Comparison of ENCODE assay signal across 16 mouse cellular contexts in the genomic region with DNA sequence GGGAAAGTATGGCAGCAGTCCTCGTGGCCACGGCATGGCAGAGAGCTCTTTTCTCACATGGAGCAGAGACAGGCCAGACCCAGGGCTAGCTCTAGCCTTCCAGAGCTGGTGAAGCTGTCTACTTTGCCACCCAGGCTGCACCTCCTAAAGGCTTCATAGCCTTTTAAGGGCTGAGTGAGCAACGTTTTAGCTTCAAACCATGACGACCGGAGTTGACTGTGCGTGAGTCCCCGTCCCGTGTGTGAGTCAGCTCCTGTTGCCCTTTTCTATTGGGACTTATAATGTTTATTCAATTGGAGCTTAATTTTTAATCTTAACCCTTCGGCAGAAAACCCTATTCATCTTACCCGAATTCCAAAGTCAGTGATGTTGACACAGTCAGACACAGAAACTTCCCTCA. TPM values are rescaled to one million over a fixed set of nuclear protein-coding genes. Genes with fewer than 3 reads are reported as not detected.
"Had no signal": no experiment of that assay in that cellular context is flagged by ENCODE, and none has a peak within 500 bp of the region (broad histone marks: within the 10 kb centered on the region; RNA-seq: fewer than 3 reads in every experiment).

No protein-coding gene starts in this region.

- H3K9ac ChIP-seq: limb, embryonic 15.5 days; liver, embryonic 12.5 days; lung, embryonic 14.5 days had no signal

- ATAC-seq: liver, embryonic 12.5 days; midbrain, embryonic 16.5 days had no signal

- H3K4me1 ChIP-seq: liver, embryonic 12.5 days had no signal

- H3K4me3 ChIP-seq: left cerebral cortex, adult 2 months; limb, embryonic 15.5 days; liver, embryonic 12.5 days had no signal

- H3K36me3 ChIP-seq: limb, embryonic 15.5 days; liver, embryonic 12.5 days had no signal

- H3K27me3 ChIP-seq: limb, embryonic 15.5 days; liver, embryonic 12.5 days had no signal

- H3K4me2 ChIP-seq: limb, embryonic 15.5 days; liver, embryonic 12.5 days; lung, embryonic 14.5 days; midbrain, embryonic 11.5 days had no signal

- H3K9me3 ChIP-seq: limb, embryonic 15.5 days; liver, embryonic 12.5 days had no signal

- H3K27ac ChIP-seq: kidney, postnatal 0 days; left cerebral cortex, adult 2 months; limb, embryonic 15.5 days; liver, embryonic 12.5 days had no signal

- DNase-seq: kidney, adult 9 months; kidney, postnatal 36 days; lung, embryonic 14.5 days; lung, postnatal 10 days; lung, postnatal 4 days; right cerebral cortex, adult 18-20 months; right cerebral cortex, postnatal 25 days; thymus, adult 18-20 months; thymus, postnatal 14 days had no signal

RNA-seq across cellular contexts. Expression of gene Lrrc17, which starts 43.2 kb away (rescaled TPM):
- total RNA-seq: megakaryocyte, adult 5-6 weeks had no signal
